Mouse (Mus musculus) intestine, embryonic 16.5 days (tissue): ENCODE measurements around the gene Nup88. TPM values are rescaled to one million over a fixed set of nuclear protein-coding genes. Genes with fewer than 3 reads are reported as not detected.

Source experiments
- ATAC-seq: fragments of 200-750 bp; cut with Nextera tagmentation; 2 replicates; pipeline ENCODE4 v1.8.0; 2017; ENCODE audit warnings: moderate TSS enrichment, moderate library complexity
- H3K27ac ChIP-seq: fragments of 300-500 bp; sonication (generic); 2 replicates; pipeline ENCODE4 v1.5.1; 2014; ENCODE audit warnings: mild to moderate bottlenecking, low read length
- H3K27me3 ChIP-seq: fragments of 300-500 bp; sonication (generic); replicated peaks from 2 replicates; pipeline ENCODE4 v1.6.1; 2014; ENCODE audit warnings: low read length, control low read depth, mixed read lengths; ENCODE audit not compliant: control insufficient read depth, insufficient read depth
- H3K36me3 ChIP-seq: fragments of 300-500 bp; sonication (generic); 2 replicates; pipeline ENCODE4 v1.6.1; 2014; ENCODE audit warnings: low read length, control low read depth; ENCODE audit not compliant: control insufficient read depth, insufficient read depth
- H3K4me1 ChIP-seq: fragments of 300-500 bp; sonication (generic); 2 replicates; pipeline ENCODE4 v1.6.1; 2014; ENCODE audit warnings: low read length, control low read depth, mixed read lengths; ENCODE audit not compliant: control insufficient read depth, insufficient read depth
- H3K4me2 ChIP-seq: fragments of 300-500 bp; sonication (generic); 2 replicates; pipeline ENCODE4 v1.6.1; 2014; ENCODE audit warnings: low read depth, low read length, control low read depth
- H3K4me3 ChIP-seq: fragments of 300-500 bp; sonication (generic); 2 replicates; pipeline ENCODE4 v1.5.1; 2014; ENCODE audit warnings: mild to moderate bottlenecking, low read length
- H3K9ac ChIP-seq: fragments of 300-500 bp; sonication (generic); 2 replicates; pipeline ENCODE4 v1.6.1; 2014; ENCODE audit warnings: low read depth, low read length
- H3K9me3 ChIP-seq: fragments of 300-500 bp; sonication (generic); 2 replicates; pipeline ENCODE4 v1.6.1; 2016; ENCODE audit warnings: low read length, control low read depth; ENCODE audit not compliant: control insufficient read depth
- WGBS: fragments of 180-500 bp; shearing (Covaris S2); extraction: QIAGEN DNeasy Blood & Tissue Kit; methylation state at CpG from one replicate; pipeline ENCODE4 v1.1.7; 2014; 5-methylcytosine and 5-hydroxymethylcytosine counted together
- polyA plus RNA-seq: library from polyadenylated mRNA; unstranded; fragments of >200 nt; fragmentation: Nextera tagmentation; extraction: Ambion mirVana; gene quantifications from 2 replicates; pipeline ENCODE4 v1.2.1, GENCODE M21; 2015

The Nup88 gene
- polyA plus RNA-seq, 1 experiment from 2014 or later: 92.2 TPM

DNA sequence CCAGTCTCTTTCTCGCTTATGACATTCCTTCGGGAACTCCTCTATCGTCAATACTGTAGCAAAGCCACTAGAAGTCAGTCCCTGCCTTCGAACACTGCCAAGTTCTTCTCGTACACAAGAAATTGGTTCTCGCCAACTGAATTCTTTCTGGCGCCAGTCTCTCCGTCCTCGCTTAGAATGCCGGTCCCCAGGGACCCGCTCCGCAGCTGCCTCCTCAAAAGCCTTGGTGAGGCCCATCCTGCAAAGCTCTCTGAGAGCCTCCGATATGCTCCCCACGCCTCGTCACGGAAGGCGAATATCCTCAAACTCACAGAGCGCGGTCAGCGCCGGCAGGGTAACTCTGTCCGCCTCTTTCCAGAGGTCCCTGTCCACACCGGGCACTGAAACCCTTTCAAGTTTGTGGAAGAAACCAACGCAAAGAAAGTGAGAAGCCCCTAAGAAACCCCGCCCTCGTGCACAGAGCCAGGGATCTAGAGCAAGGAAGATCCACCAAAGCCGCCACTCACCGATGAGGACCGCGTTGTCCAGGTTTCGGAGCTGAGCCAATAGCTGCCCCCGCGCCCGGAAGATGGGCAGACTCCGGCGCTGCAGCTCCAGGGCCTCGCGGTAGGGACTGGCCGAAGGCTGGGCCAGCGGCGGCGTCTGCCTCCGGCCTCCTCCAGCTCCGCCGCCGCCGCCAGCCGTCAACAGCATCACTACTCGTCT is 34.0 kb upstream of the Nup88 start:
- peak overlapping the region; percentile 81 for H3K9ac ChIP-seq
- WGBS: under 1% methylated on average over 49 of the region's 49 CpGs
- H3K4me3 ChIP-seq: peak overlapping the region; percentile 96
- peak overlapping the region; percentile 59 for H3K4me2 ChIP-seq
- no peaks in the 10 kb centered on the region for H3K27me3 ChIP-seq
- ATAC-seq: peak; percentile 88
- peaks cover 13% of the 10 kb centered on the region for H3K4me1 ChIP-seq
- no peaks in the 10 kb centered on the region for H3K9me3 ChIP-seq
- H3K36me3 ChIP-seq: 0 out of 2 replicates have a peak, but pooled peaks cover 6% of the 10 kb centered on the region
- H3K27ac ChIP-seq: peak overlapping the region; percentile 87

DNA sequence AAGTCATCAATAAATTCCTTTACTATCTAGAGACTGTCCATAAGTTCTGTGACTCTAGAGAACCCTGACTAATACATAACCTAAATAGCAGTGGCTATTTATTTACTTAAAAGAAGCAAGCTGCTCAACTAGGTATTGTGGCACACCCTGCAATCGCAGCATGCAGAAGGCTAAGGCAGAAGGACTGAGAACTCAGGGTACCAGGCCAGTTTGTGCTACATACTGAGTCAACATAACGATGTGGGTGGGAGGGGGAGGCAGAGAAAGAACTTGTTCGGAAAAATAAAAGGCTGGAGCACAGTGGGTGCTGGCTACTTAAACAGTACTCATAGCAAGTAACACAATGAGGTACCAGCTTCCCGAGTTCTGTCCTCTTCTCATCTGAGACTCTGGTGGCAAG is 31.4 kb upstream of the Nup88 start:
- Histone ChIP-seq H3K9ac (no peak overlapping the region), H3K27me3 (no peaks in the 10 kb centered on the region), H3K9me3 (no peaks in the 10 kb centered on the region), H3K36me3 (0 out of 2 replicates have a peak, but pooled peaks cover 6% of the 10 kb centered on the region), H3K4me2 (no peak overlapping the region), H3K4me3 (no peak overlapping the region), H3K27ac (no peak overlapping the region), H3K4me1 (peaks cover 13% of the 10 kb centered on the region)
- 91% methylated on average over 4 of the region's 4 CpGs for WGBS
- no peak for ATAC-seq

DNA sequence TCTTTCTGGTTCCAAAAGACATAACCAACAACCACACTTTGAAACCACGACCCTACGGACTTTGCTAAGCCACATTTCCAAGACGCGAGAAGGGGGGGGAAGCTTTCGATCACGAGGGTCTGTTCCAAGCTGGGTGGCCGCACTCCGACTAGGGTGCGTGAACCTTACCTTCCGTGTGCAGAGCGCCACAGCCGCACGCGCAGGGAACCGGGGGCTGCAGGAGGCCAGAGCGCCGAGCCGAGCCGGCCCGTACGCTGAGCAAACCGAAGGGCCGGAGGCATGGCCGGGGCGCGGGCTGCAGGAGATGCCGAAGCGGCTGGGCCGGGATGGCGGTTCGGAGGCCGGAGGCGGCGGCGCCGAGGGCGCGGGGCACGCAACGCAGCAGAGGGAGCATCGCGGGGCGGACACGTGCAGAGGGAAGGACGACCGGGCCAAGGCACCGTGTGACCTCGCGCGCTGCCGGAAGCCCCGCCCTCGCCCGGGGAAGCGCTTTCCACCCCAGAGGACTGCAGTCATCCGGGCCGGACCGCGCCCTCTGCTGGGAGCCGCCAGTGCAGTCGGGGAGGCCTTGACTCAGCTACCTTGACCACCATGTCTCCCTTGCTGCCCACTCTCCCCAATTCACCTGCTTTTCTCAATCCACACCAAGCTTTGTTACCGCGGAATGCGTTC is 12.9 kb upstream of the Nup88 start, which contains the start of gene C1qbp:
Gene C1qbp (minus strand): TSS at position 470 of the 672 bp plus-strand sequence.
- H3K27ac ChIP-seq: peak within 1 kb of the TSS; percentile 73
- peak within 1 kb of the TSS; percentile 96 for H3K9ac ChIP-seq
- peaks cover 11% of the 10 kb centered on the region; the same call in 1 of the 2 replicates for H3K4me1 ChIP-seq
- H3K4me2 ChIP-seq: peak within 1 kb of the TSS; percentile 57
- peak; percentile 97 for ATAC-seq
- no peaks in the 10 kb centered on the region for H3K27me3 ChIP-seq
- peaks cover 6% of the 10 kb centered on the region for H3K36me3 ChIP-seq
- WGBS: under 1% methylated on average over 62 of the region's 64 CpGs
- H3K4me3 ChIP-seq: peak within 1 kb of the TSS; percentile 98
- no peaks in the 10 kb centered on the region for H3K9me3 ChIP-seq

DNA sequence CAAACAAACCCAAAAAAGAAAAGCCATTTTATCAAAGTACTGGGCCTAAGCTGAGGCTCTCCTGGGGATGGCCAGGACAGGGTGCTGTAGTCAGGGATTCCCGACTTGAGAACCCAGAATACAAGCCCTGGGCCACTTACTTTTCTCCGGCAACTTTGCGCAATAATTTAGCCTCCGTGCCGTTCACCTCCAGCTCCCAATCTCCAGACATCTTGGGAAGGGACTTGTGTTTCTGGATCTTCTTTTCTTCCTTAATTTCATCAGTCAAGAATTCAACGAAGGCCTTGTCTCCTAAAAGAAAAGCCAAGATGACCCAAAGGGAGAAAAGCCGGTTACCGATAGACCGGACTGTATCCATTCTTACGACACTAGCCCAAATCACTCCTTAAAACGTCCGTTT is 12.3 kb upstream of the Nup88 start:
- 8% methylated on average over 12 of the region's 12 CpGs for WGBS
- Histone ChIP-seq H3K27me3 (no peaks in the 10 kb centered on the region), H3K27ac (no peak overlapping the region), H3K9me3 (no peaks in the 10 kb centered on the region), H3K9ac (peak overlapping the region; percentile 96), H3K4me3 (peak overlapping the region; percentile 98), H3K4me1 (peaks cover 11% of the 10 kb centered on the region; the same call in 1 of the 2 replicates), H3K36me3 (peaks cover 9% of the 10 kb centered on the region), H3K4me2 (peak overlapping the region; percentile 57)
- no peak for ATAC-seq

DNA sequence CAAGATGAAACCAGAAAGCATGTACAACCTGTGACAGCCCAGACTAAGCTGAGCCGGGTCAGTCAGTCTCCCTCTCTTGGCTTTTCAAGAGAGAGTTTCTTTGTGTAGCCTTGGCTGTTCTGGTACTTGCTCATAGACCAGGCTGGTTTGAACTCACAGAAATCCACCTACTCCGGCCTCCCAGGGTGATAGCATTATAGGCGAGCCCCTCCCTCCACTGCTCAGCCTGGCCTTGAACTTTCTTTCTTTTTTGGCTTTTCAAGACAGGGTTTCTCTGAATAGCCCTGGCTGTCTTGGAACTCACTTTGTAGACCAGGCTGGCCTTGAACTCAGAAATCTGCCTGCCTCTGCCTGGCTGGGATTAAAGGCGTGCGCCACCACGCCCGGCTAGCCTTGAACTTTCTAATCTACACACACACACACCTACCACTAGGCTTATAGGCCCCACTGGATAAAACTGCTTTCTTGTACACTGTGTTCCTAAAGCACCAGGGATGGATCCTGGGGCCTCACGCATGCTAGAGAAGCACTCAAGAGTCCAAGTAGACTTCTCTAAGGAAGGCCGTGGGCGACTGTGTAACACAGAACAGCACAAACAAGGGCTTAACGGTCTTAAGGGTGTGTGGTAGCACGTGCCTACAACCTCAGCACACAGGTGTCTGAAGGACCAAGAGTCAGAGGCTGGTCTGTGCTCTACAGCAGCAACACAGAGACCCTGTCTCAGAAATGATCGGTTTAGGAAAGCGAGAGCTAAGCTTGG is 11.2 kb upstream of the Nup88 start:
- H3K4me1 ChIP-seq: peaks cover 11% of the 10 kb centered on the region; the same call in 1 of the 2 replicates
- H3K4me3 ChIP-seq: peak overlapping the region; percentile 98
- H3K4me2 ChIP-seq: peak overlapping the region; percentile 57; the same call in 1 of the 2 replicates
- ATAC-seq: no peak
- H3K27ac ChIP-seq: no peak overlapping the region
- H3K27me3 ChIP-seq: no peaks in the 10 kb centered on the region
- no peak overlapping the region for H3K9ac ChIP-seq
- H3K9me3 ChIP-seq: no peaks in the 10 kb centered on the region
- 92% methylated on average over 14 of the region's 14 CpGs for WGBS
- peaks cover 13% of the 10 kb centered on the region for H3K36me3 ChIP-seq

DNA sequence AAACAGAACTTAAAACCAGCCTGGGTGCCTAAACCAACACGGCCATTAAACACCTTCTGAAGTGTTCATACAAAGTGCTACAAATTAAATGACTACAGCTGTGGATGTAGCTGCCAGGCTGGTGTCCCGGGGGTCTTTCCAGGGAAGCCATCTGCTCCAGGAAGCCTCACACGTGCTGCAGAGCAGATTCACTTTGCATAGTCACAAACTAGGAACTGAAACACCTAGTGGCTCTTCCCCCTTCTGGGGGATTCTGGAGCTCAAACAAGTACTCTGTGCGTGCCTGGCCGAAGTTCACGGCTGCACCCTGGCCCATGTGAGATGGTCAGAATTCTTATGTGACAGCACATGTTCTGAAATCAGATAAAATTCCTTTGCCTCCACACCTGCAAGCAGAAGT is 10.5 kb upstream of the Nup88 start:
- H3K36me3 ChIP-seq: peaks cover 13% of the 10 kb centered on the region
- H3K9ac ChIP-seq: no peak overlapping the region
- no peak overlapping the region for H3K4me3 ChIP-seq
- H3K9me3 ChIP-seq: no peaks in the 10 kb centered on the region
- no peaks in the 10 kb centered on the region for H3K27me3 ChIP-seq
- no peak for ATAC-seq
- 87% methylated on average over 6 of the region's 6 CpGs for WGBS
- no peak overlapping the region for H3K4me2 ChIP-seq
- H3K4me1 ChIP-seq: peaks cover 11% of the 10 kb centered on the region; the same call in 1 of the 2 replicates
- no peak overlapping the region for H3K27ac ChIP-seq

DNA sequence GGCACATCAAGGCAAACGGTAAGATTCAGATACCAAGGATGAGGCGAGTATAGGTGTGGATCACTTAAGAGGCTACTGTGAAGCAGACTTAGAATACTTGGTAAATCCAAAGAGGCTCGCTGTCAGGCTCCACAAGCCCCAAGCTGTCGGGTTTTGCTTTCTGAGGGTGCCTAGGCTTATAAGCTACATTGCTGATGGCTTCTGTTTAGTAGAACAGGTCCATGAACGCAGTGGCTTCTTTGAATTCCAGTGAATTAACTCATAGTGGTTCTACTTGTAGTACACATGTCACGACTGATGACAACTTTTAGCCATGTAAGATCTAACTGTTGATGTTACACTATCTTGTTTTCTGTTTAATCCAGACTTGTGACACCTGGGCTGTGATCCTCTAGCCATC is 7.5 kb upstream of the Nup88 start:
- Histone ChIP-seq H3K4me3 (no peak overlapping the region), H3K36me3 (peaks cover 13% of the 10 kb centered on the region), H3K27me3 (no peaks in the 10 kb centered on the region), H3K9me3 (no peaks in the 10 kb centered on the region), H3K27ac (no peak overlapping the region), H3K4me1 (peaks cover 11% of the 10 kb centered on the region; the same call in 1 of the 2 replicates), H3K4me2 (no peak overlapping the region), H3K9ac (no peak overlapping the region)
- ATAC-seq: no peak
- 89% methylated on average over 6 of the region's 6 CpGs for WGBS

DNA sequence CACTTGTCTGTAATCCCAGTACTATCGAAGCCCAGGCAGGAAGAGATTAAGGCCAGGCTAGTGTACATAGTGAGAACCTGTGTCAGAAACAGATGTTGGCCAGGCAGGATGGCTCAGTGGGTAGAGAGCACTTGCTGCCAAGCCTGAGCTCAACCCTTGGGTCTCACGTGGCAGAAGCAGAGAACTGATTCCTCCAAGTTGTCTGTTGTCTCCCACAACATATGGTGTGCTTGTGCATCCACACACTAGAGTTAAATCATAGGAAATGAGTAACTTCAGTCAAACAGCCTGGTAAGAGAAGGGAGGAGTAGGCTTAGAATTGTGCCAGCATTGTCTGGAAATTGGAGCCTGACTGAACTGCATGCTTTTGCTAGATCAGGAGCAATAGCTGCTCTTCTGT is 5.4 kb upstream of the Nup88 start:
- Histone ChIP-seq H3K4me1 (no peaks in the 10 kb centered on the region), H3K27me3 (no peaks in the 10 kb centered on the region), H3K27ac (no peak overlapping the region), H3K4me2 (no peak overlapping the region), H3K9me3 (no peaks in the 10 kb centered on the region), H3K9ac (no peak overlapping the region), H3K36me3 (peaks cover 11% of the 10 kb centered on the region), H3K4me3 (no peak overlapping the region)
- no peak for ATAC-seq
- 75% methylated on average over 2 of the region's 2 CpGs for WGBS

DNA sequence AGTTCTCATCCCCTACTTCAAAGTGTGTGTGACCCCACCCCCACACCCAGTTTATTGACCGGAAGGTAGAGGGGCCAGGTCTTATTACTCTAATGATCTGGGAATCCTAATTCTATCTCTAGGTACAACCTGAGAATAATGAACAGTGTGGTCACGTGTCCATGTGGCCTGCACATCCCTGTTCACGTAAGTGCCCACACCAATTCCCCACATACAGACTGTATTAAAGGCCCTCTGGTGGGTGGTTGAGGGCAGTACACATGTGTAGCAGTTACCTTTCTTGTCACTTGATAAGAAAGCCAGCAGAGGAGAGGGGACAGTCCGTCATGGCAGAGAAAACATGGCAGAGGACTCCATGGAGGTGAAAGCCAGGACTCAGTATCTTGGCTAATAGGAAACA is 4.2 kb upstream of the Nup88 start:
- peaks cover 9% of the 10 kb centered on the region for H3K36me3 ChIP-seq
- H3K9ac ChIP-seq: no peak overlapping the region
- H3K4me2 ChIP-seq: no peak overlapping the region
- ATAC-seq: no peak
- no peaks in the 10 kb centered on the region for H3K4me1 ChIP-seq
- no peak overlapping the region for H3K27ac ChIP-seq
- H3K27me3 ChIP-seq: no peaks in the 10 kb centered on the region
- no peak overlapping the region for H3K4me3 ChIP-seq
- WGBS: 72% methylated on average over 4 of the region's 4 CpGs
- H3K9me3 ChIP-seq: no peaks in the 10 kb centered on the region
